Mouse (Mus musculus) CH12.LX (cell line): ENCODE data around the gene Aaas. TPM values are rescaled to one million over a fixed set of nuclear protein-coding genes. Genes with fewer than 3 reads are reported as not detected.

Experiments used
- DNase-seq: peaks from one replicate; pipeline ENCODE4 v3.0.0-alpha.2; 2013; ENCODE audit errors: extremely low read depth
- H3K27ac ChIP-seq: 2 replicates; pipeline ENCODE4 v1.5.1; 2012; ENCODE audit warnings: low read depth, mild to moderate bottlenecking, control low read depth, moderate library complexity; ENCODE audit not compliant: insufficient read depth
- H3K27me3 ChIP-seq: replicated peaks from 2 replicates; pipeline ENCODE3; 2012; ENCODE audit warnings: inconsistent platforms
- H3K36me3 ChIP-seq, 2 experiments: replicated peaks in 1 of 2; 2 replicates each; pipeline versions ENCODE3 to v1.6.1; 2012; ENCODE audit warnings: inconsistent platforms in 1 of 2, low read length in 1 of 2, mild to moderate bottlenecking in 1 of 2, mixed read lengths in 1 of 2, moderate library complexity in 1 of 2; ENCODE audit not compliant: control insufficient read depth in 1 of 2, insufficient read depth in 1 of 2
- H3K4me1 ChIP-seq, 2 experiments: 2 replicates each; pipeline ENCODE4 v1.6.1; 2012; ENCODE audit warnings: inconsistent platforms in 1 of 2, moderate library complexity in 1 of 2; ENCODE audit not compliant: insufficient read depth in 2 of 2, control insufficient read depth in 1 of 2
- H3K4me2 ChIP-seq: 2 replicates; pipeline ENCODE4 v1.6.1; 2012; ENCODE audit warnings: low read depth, mild to moderate bottlenecking, control low read depth; ENCODE audit not compliant: poor library complexity, insufficient read depth, severe bottlenecking
- H3K4me3 ChIP-seq, 3 experiments: fragments of 150-350 bp in 1 of 3; sonication (generic) in 1 of 3; replicated peaks in 1 of 3; 2 replicates each; pipeline versions ENCODE3 to v1.5.1; 2011 to 2012; ENCODE audit warnings: low read depth in 2 of 3, low read length in 2 of 3, mild to moderate bottlenecking in 2 of 3, moderate library complexity in 2 of 3, control low read depth in 1 of 3, improper control_type of control experiment in 1 of 3, inconsistent platforms in 1 of 3, mixed read lengths in 1 of 3; ENCODE audit not compliant: poor library complexity in 1 of 3
- H3K79me2 ChIP-seq: replicated peaks from 2 replicates; pipeline ENCODE4 v1.6.1; 2012; ENCODE audit warnings: mild to moderate bottlenecking, moderate library complexity; ENCODE audit not compliant: control insufficient read depth, poor library complexity, insufficient read depth, severe bottlenecking; ENCODE audit errors: extremely low read depth
- H3K9ac ChIP-seq: 2 replicates; pipeline ENCODE4 v1.6.1; 2012; ENCODE audit warnings: low read depth, mild to moderate bottlenecking, control low read depth, moderate library complexity; ENCODE audit not compliant: insufficient read depth
- H3K9me3 ChIP-seq: replicated peaks from 2 replicates; pipeline ENCODE3; 2012; ENCODE audit warnings: low read length, inconsistent platforms, mixed read lengths
- BHLHE40 ChIP-seq: IDR thresholded peaks from 2 replicates; pipeline ENCODE4 v1.6.1; 2011; ENCODE audit warnings: mild to moderate bottlenecking, low read depth, low read length, improper control_type of control experiment
- CHD2 ChIP-seq: IDR thresholded peaks from 2 replicates; pipeline ENCODE4 v1.6.1; 2011; ENCODE audit warnings: low read length, improper control_type of control experiment
- E2F4 ChIP-seq: IDR thresholded peaks from 2 replicates; pipeline ENCODE4 v1.6.1; 2011; ENCODE audit warnings: low read depth, low read length, improper control_type of control experiment; ENCODE audit not compliant: insufficient replicate concordance
- ELF1 ChIP-seq: IDR thresholded peaks from 2 replicates; pipeline ENCODE4 v1.6.1; 2014; ENCODE audit warnings: low read depth, mild to moderate bottlenecking, inconsistent platforms, low read length, improper control_type of control experiment
- EP300 ChIP-seq: IDR thresholded peaks from 2 replicates; pipeline ENCODE4 v1.6.1; 2011; ENCODE audit warnings: low read length, improper control_type of control experiment
- JUN ChIP-seq: IDR thresholded peaks from 2 replicates; pipeline ENCODE4 v1.6.1; 2011; ENCODE audit warnings: low read depth, mild to moderate bottlenecking, low read length, improper control_type of control experiment, moderate library complexity; ENCODE audit not compliant: insufficient read depth
- MAFK ChIP-seq: IDR thresholded peaks from 2 replicates; pipeline ENCODE4 v1.6.1; 2011; ENCODE audit warnings: low read length, improper control_type of control experiment; ENCODE audit not compliant: insufficient replicate concordance
- MYC ChIP-seq: IDR thresholded peaks from 2 replicates; pipeline ENCODE4 v1.6.1; 2011; ENCODE audit warnings: low read depth, mild to moderate bottlenecking, improper control_type of control experiment, low read length
- NRF1 ChIP-seq: IDR thresholded peaks from 2 replicates; pipeline ENCODE4 v1.6.1; 2014; ENCODE audit warnings: low read depth, mild to moderate bottlenecking, inconsistent platforms, low read length, improper control_type of control experiment, moderate library complexity
- POLR2A ChIP-seq: IDR thresholded peaks from 2 replicates; pipeline ENCODE4 v1.6.1; 2011; ENCODE audit warnings: low read depth, mild to moderate bottlenecking, improper control_type of control experiment, low read length
- POLR2AphosphoS2 ChIP-seq: IDR thresholded peaks from 2 replicates; pipeline ENCODE4 v1.6.1; 2011; ENCODE audit warnings: low read depth, low read length, improper control_type of control experiment
- RAD21 ChIP-seq: IDR thresholded peaks from 2 replicates; pipeline ENCODE4 v1.6.1; 2011; ENCODE audit warnings: low read depth, mild to moderate bottlenecking, low read length, improper control_type of control experiment, moderate library complexity
- RCOR1 ChIP-seq: conservative IDR thresholded peaks from 2 replicates; pipeline ENCODE4 v1.6.1; 2012; ENCODE audit warnings: low read depth, mild to moderate bottlenecking, inconsistent platforms, low read length, improper control_type of control experiment
- SIN3A ChIP-seq: IDR thresholded peaks from 2 replicates; pipeline ENCODE4 v1.6.1; 2012; ENCODE audit warnings: low read length, improper control_type of control experiment, inconsistent platforms
- SMC3 ChIP-seq: IDR thresholded peaks from 2 replicates; pipeline ENCODE4 v1.6.1; 2011; ENCODE audit warnings: low read depth, low read length, improper control_type of control experiment
- TBP ChIP-seq: conservative IDR thresholded peaks from 2 replicates; pipeline ENCODE4 v1.6.1; 2011; ENCODE audit warnings: low read depth, low read length, improper control_type of control experiment
- UBTF ChIP-seq: IDR thresholded peaks from 2 replicates; pipeline ENCODE4 v1.6.1; 2012; ENCODE audit warnings: low read depth, mild to moderate bottlenecking, inconsistent platforms, low read length, improper control_type of control experiment, moderate library complexity
- USF2 ChIP-seq: conservative IDR thresholded peaks from 2 replicates; pipeline ENCODE4 v1.6.1; 2011; ENCODE audit warnings: low read depth, low read length, improper control_type of control experiment
- ZC3H11A ChIP-seq: IDR thresholded peaks from 2 replicates; pipeline ENCODE4 v1.6.1; 2012; ENCODE audit warnings: low read depth, mild to moderate bottlenecking, inconsistent platforms, low read length, improper control_type of control experiment
- ZKSCAN1 ChIP-seq: IDR thresholded peaks from 2 replicates; pipeline ENCODE4 v1.6.1; 2012; ENCODE audit warnings: low read depth, inconsistent platforms, low read length, improper control_type of control experiment, borderline replicate concordance
- dilution Hi-C: fragments of 300-500 bp; cut with MboI; formaldehyde crosslinking; loops from 2 replicates; pipeline ENCODE4 v1.14.3; 2020; ENCODE audit warnings: low sequenced_read_pairs; ENCODE audit not compliant: extremely low pct_unique_long_range_greater_than_20kb, extremely low pct_ligation_motif_present
- in situ Hi-C: fragments of 300-500 bp; cut with MboI; formaldehyde crosslinking; loops from 3 replicates; pipeline ENCODE4 v1.14.3; 2019; ENCODE audit warnings: low sequenced_read_pairs, low pct_ligation_motif_present, low pct_unique_long_range_greater_than_20kb, mixed read lengths
- polyA plus RNA-seq: library from polyadenylated mRNA; unstranded; fragments of >175 nt; gene quantifications from 2 replicates; pipeline ENCODE4 v1.2.1, GENCODE M21; 2012; ENCODE audit warnings: low read depth; ENCODE audit not compliant: insufficient read length
- total RNA-seq, 2 experiments: library from RNA; depleted of rRNA; stranded (reverse); fragments of 300-350 nt in 1 of 2; fragments of >200 nt in 1 of 2; gene quantifications; 2 replicates each; pipeline ENCODE4 v1.2.3; 2012 to 2014

The Aaas gene
- total and polyA plus RNA-seq, 3 experiments: 98.3 to 266 (median 126) TPM

DNA sequence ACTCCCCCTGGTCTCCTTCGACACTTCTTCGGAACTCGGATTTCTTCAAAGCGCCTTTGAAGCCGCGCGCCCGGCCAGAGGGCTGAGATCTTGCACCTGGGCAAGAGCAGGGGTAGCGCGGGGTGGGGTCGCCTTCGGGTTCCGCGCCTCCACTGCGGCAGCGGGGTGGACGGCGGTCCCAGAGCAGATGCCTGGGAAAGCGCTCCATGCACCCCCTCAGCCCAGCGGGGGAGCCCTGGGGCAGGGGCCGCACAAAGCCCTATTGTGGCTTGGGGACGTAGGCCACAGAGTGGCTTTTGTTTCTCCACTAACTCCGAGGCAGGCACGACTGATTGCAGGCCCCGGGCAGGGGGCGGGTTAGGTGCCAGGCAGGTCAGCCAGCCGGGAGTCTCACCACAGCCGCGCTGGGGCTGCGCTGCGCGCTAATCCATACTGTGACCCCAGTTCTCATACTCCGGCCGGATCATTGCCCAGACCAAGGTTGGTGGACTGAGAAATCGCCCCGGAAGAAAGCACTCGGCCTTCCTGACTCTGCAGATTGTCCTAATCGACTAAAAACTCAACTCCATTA, 5.4 kb upstream of the Aaas start:
- H3K27ac ChIP-seq: no peak overlapping the region
- DNase-seq: no peak
- no peak overlapping the region for H3K4me2 ChIP-seq
- TF ChIP-seq MYC (no peak), SIN3A (no peak), SMC3 (no peak), ELF1 (no peak), RCOR1 (no peak), POLR2A (no peak), POLR2AphosphoS2 (no peak), EP300 (no peak), ZC3H11A (no peak), E2F4 (no peak)
- peaks cover 38% of the 10 kb centered on the region for H3K27me3 ChIP-seq
- no peaks in the 10 kb centered on the region for H3K36me3 ChIP-seq
- H3K4me1 ChIP-seq: peaks cover 6 to 10% of the 10 kb centered on the region in 2 experiments; a peak in 2 of 4 replicates
- no peak overlapping the region for H3K4me3 ChIP-seq
- in situ Hi-C loops: no loop called here
- H3K79me2 ChIP-seq: no peaks in the 10 kb centered on the region
- peaks cover 13% of the 10 kb centered on the region for H3K9me3 ChIP-seq
- dilution Hi-C loops: no loop called here
- no peak overlapping the region for H3K9ac ChIP-seq

DNA sequence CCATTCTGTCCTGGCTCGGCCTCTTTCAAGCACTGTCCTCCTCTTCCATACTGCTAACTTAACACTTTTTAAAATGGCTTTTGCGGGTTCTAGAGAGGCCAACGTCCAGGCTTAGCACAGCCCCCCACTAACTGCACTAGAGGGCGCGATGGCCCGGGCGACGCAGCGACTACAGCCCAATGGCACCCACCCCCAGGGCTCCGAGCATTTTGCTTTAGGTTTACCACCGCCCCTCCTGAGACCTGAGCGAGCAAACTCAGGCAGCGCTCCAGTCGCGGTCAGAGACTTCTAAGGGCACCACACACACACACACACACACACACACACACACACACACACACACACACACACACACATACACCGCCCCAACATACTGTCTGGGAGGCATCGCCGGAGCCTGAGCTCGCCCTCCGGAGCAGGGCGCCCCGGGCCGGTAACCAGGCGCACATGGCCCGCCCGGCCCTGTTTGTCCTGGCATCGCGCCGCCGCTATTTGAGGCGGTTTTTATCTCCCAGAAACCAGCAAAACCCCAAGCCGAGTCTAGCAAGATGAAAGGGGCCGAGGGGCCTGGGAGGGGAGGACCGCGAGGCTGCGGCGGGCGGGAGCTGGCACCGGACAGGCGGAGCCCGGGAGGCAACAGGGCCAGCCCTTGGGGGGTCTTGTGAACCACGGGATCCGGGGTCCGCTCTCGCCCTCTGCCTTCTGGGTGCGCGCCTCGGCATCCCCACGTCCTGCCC, 4.7 kb upstream of the Aaas start:
- Histone ChIP-seq H3K4me2 (no peak overlapping the region), H3K79me2 (no peaks in the 10 kb centered on the region), H3K36me3 (no peaks in the 10 kb centered on the region)
- in situ Hi-C loops: no loop called here
- TF ChIP-seq TBP (no peak), NRF1 (no peak), POLR2AphosphoS2 (no peak), JUN (no peak), MYC (no peak), CHD2 (no peak), MAFK (no peak), RAD21 (no peak), ZKSCAN1 (no peak), BHLHE40 (no peak), USF2 (no peak), UBTF (no peak)
- TF ChIP-seq, all 38 proteins: peak for 0
- no peak overlapping the region for H3K9ac ChIP-seq
- H3K27me3 ChIP-seq: peaks cover 35% of the 10 kb centered on the region
- peaks cover 13% of the 10 kb centered on the region for H3K9me3 ChIP-seq
- dilution Hi-C loops: no loop called here
- no peak for DNase-seq
- H3K27ac ChIP-seq: no peak overlapping the region
- H3K4me1 ChIP-seq: peaks cover 6 to 10% of the 10 kb centered on the region in 2 experiments; a peak in 2 of 4 replicates
- H3K4me3 ChIP-seq: no peak overlapping the region
